Mouse (Mus musculus) heart, embryonic 12.5 days (tissue): ENCODE results near the gene Slc7a8. TPM values are rescaled to one million over a fixed set of nuclear protein-coding genes. Genes with fewer than 3 reads are reported as not detected.

Source experiments
- ATAC-seq: fragments of 200-750 bp; cut with Nextera tagmentation; 2 replicates; pipeline ENCODE4 v1.8.0; 2017; ENCODE audit warnings: moderate TSS enrichment, moderate library complexity; ENCODE audit not compliant: insufficient number of reproducible peaks, low FRiP score
- H3K27ac ChIP-seq: fragments of 300-500 bp; sonication (generic); 2 replicates; pipeline ENCODE4 v1.5.1; 2016; ENCODE audit warnings: mild to moderate bottlenecking, moderate library complexity; ENCODE audit not compliant: poor library complexity, severe bottlenecking
- H3K27me3 ChIP-seq: fragments of 300-500 bp; sonication (generic); replicated peaks from 2 replicates; pipeline ENCODE4 v1.6.1; 2016; ENCODE audit warnings: mild to moderate bottlenecking, moderate library complexity
- H3K36me3 ChIP-seq: fragments of 300-500 bp; sonication (generic); 2 replicates; pipeline ENCODE4 v1.6.1; 2016; ENCODE audit warnings: mild to moderate bottlenecking, moderate library complexity
- H3K4me1 ChIP-seq: fragments of 300-500 bp; sonication (generic); replicated peaks from 2 replicates; pipeline ENCODE4 v1.6.1; 2016; ENCODE audit warnings: mild to moderate bottlenecking
- H3K4me2 ChIP-seq: fragments of 300-500 bp; sonication (generic); 2 replicates; pipeline ENCODE4 v1.6.1; 2016; ENCODE audit warnings: mild to moderate bottlenecking, moderate library complexity
- H3K4me3 ChIP-seq: fragments of 300-500 bp; sonication (generic); 2 replicates; pipeline ENCODE4 v1.5.1; 2016; ENCODE audit warnings: mild to moderate bottlenecking
- H3K9ac ChIP-seq: fragments of 300-500 bp; sonication (generic); 2 replicates; pipeline ENCODE4 v1.6.1; 2016; ENCODE audit warnings: mild to moderate bottlenecking, moderate library complexity
- H3K9me3 ChIP-seq: fragments of 300-500 bp; sonication (generic); replicated peaks from 2 replicates; pipeline ENCODE4 v1.6.1; 2016; ENCODE audit warnings: mild to moderate bottlenecking, moderate library complexity
- WGBS: fragments of 180-500 bp; shearing (Covaris S2); methylation state at CpG from one replicate; pipeline ENCODE4 v1.1.7; 2016; 5-methylcytosine and 5-hydroxymethylcytosine counted together
- polyA plus RNA-seq: library from polyadenylated mRNA; unstranded; fragments of >200 nt; fragmentation: Nextera tagmentation; extraction: Ambion mirVana; gene quantifications from 2 replicates; pipeline ENCODE4 v1.2.1, GENCODE M21; 2016

Slc7a8 gene
- polyA plus RNA-seq, 1 experiment from 2014 or later, result 4.4 TPM

GRCm38 (mm10) chr14:54699586-54699985, 82.2 kb downstream of the Slc7a8 start:
- H3K27me3 ChIP-seq, result 0 out of 2 replicates have a peak, but pooled peaks cover 9% of the 10 kb centered on the region
- H3K36me3 ChIP-seq, result no peaks in the 10 kb centered on the region
- H3K4me2 ChIP-seq, result no peak overlapping the region
- H3K4me3 ChIP-seq, result no peak overlapping the region
- H3K4me1 ChIP-seq, result peaks cover 11% of the 10 kb centered on the region; the same call in 1 of the 2 replicates
- 46% methylated on average over 3 of the region's 3 CpGs for WGBS
- H3K9me3 ChIP-seq, result no peaks in the 10 kb centered on the region
- no peak overlapping the region for H3K9ac ChIP-seq
- H3K27ac ChIP-seq, result no peak overlapping the region
- no peak for ATAC-seq

- Histone ChIP-seq H3K4me3 (no peak within 1 kb of the TSS), H3K4me2 (no peak within 1 kb of the TSS), H3K9ac (no peak within 1 kb of the TSS), H3K36me3 (peaks cover 3% of the 10 kb centered on the region), H3K27ac (no peak within 1 kb of the TSS), H3K4me1 (peaks cover 11% of the 10 kb centered on the region; the same call in 1 of the 2 replicates), H3K27me3 (0 out of 2 replicates have a peak, but pooled peaks cover 9% of the 10 kb centered on the region), H3K9me3 (no peaks in the 10 kb centered on the region)
- ATAC-seq, result no peak
- 56% methylated on average over 4 of the region's 4 CpGs for WGBS
These were observed 83.0 kb downstream of the Slc7a8 start, which contains the start of gene Gm29776 for GRCm38 (mm10) chr14:54698733-54699132. Gene Gm29776 (minus strand): TSS chr14:54698833.

GRCm38 (mm10) chr14:54696752-54697151, 85.0 kb downstream of the Slc7a8 start:
- H3K27me3 ChIP-seq, result 0 out of 2 replicates have a peak, but pooled peaks cover 4% of the 10 kb centered on the region
- H3K36me3 ChIP-seq, result peaks cover 18% of the 10 kb centered on the region
- H3K9ac ChIP-seq, result no peak overlapping the region
- no peak overlapping the region for H3K27ac ChIP-seq
- no peak overlapping the region for H3K4me2 ChIP-seq
- 76% methylated on average over 4 of the region's 4 CpGs for WGBS
- no peak for ATAC-seq
- H3K4me3 ChIP-seq, result no peak overlapping the region
- H3K9me3 ChIP-seq, result no peaks in the 10 kb centered on the region
- H3K4me1 ChIP-seq, result peaks cover 11% of the 10 kb centered on the region; the same call in 1 of the 2 replicates

GRCm38 (mm10) chr14:54695042-54695441, 86.7 kb downstream of the Slc7a8 start:
- Histone ChIP-seq H3K4me2 (no peak overlapping the region), H3K9me3 (no peaks in the 10 kb centered on the region), H3K4me3 (no peak overlapping the region), H3K27me3 (0 out of 2 replicates have a peak, but pooled peaks cover 4% of the 10 kb centered on the region), H3K4me1 (0 out of 2 replicates have a peak, but pooled peaks cover 4% of the 10 kb centered on the region), H3K27ac (no peak overlapping the region), H3K36me3 (peaks cover 28% of the 10 kb centered on the region), H3K9ac (no peak overlapping the region)
- WGBS, result 50% methylated on average over 6 of the region's 6 CpGs
- no peak for ATAC-seq

- Histone ChIP-seq H3K4me1 (peaks cover 19% of the 10 kb centered on the region), H3K4me3 (peak overlapping the region; percentile 97), H3K9ac (peak overlapping the region; percentile 87), H3K27me3 (no peaks in the 10 kb centered on the region), H3K9me3 (no peaks in the 10 kb centered on the region), H3K27ac (peak overlapping the region; percentile 99), H3K36me3 (peaks cover 36% of the 10 kb centered on the region), H3K4me2 (peak overlapping the region; percentile 96)
- 6% methylated on average over 8 of the region's 8 CpGs for WGBS
- no peak for ATAC-seq
These were observed 94.5 kb downstream of the Slc7a8 start for GRCm38 (mm10) chr14:54687251-54687650.

GRCm38 (mm10) chr14:54686522-54687143, 95.1 kb downstream of the Slc7a8 start, which contains the start of gene Acin1:
Gene Acin1 (minus strand): TSS chr14:54686931.
- peak; percentile 96 for ATAC-seq
- peak within 1 kb of the TSS; percentile 97 for H3K4me3 ChIP-seq
- H3K27ac ChIP-seq, result peak within 1 kb of the TSS; percentile 99
- peaks cover 19% of the 10 kb centered on the region for H3K4me1 ChIP-seq
- WGBS, result under 1% methylated on average over 44 of the region's 44 CpGs
- H3K27me3 ChIP-seq, result no peaks in the 10 kb centered on the region
- H3K9me3 ChIP-seq, result no peaks in the 10 kb centered on the region
- H3K9ac ChIP-seq, result peak within 1 kb of the TSS; percentile 97
- H3K36me3 ChIP-seq, result peaks cover 39% of the 10 kb centered on the region
- H3K4me2 ChIP-seq, result peak within 1 kb of the TSS; percentile 96

GRCm38 (mm10) chr14:54686063-54686521, 95.7 kb downstream of the Slc7a8 start, which contains the start of gene 1700123O20Rik:
Gene 1700123O20Rik (plus strand): TSS chr14:54686216.
- Histone ChIP-seq H3K27ac (peak within 1 kb of the TSS; percentile 99), H3K36me3 (peaks cover 41% of the 10 kb centered on the region), H3K9me3 (no peaks in the 10 kb centered on the region), H3K4me2 (peak within 1 kb of the TSS; percentile 96), H3K9ac (peak within 1 kb of the TSS; percentile 97), H3K4me3 (peak within 1 kb of the TSS; percentile 97), H3K4me1 (peaks cover 19% of the 10 kb centered on the region), H3K27me3 (no peaks in the 10 kb centered on the region)
- peak; percentile 87 for ATAC-seq
- whole genome bisulfite sequencing, result 0% methylated on average over 41 of the region's 41 CpGs

GRCm38 (mm10) chr14:54685471-54685870, 96.3 kb downstream of the Slc7a8 start:
- Histone ChIP-seq H3K4me2 (peak overlapping the region; percentile 96), H3K36me3 (peaks cover 36% of the 10 kb centered on the region), H3K27ac (peak overlapping the region; percentile 99), H3K9ac (peak overlapping the region; percentile 97), H3K9me3 (no peaks in the 10 kb centered on the region), H3K27me3 (no peaks in the 10 kb centered on the region), H3K4me1 (peaks cover 19% of the 10 kb centered on the region), H3K4me3 (peak overlapping the region; percentile 97)
- no peak for ATAC-seq
- whole genome bisulfite sequencing, result 13% methylated on average over 8 of the region's 8 CpGs

- WGBS, result 90% methylated on average over 3 of the region's 3 CpGs
- H3K4me2 ChIP-seq, result no peak overlapping the region
- peaks cover 6% of the 10 kb centered on the region; the same call in 1 of the 2 replicates for H3K4me1 ChIP-seq
- H3K9ac ChIP-seq, result no peak overlapping the region
- H3K36me3 ChIP-seq, result peaks cover 48% of the 10 kb centered on the region
- H3K4me3 ChIP-seq, result no peak overlapping the region
- no peak for ATAC-seq
- H3K27me3 ChIP-seq, result no peaks in the 10 kb centered on the region
- H3K27ac ChIP-seq, result no peak overlapping the region
- H3K9me3 ChIP-seq, result no peaks in the 10 kb centered on the region
These were observed 99.3 kb downstream of the Slc7a8 start for GRCm38 (mm10) chr14:54682396-54682795.

- no peak overlapping the region for H3K4me2 ChIP-seq
- H3K4me1 ChIP-seq, result 0 out of 2 replicates have a peak, but pooled peaks cover 6% of the 10 kb centered on the region
- H3K9me3 ChIP-seq, result no peaks in the 10 kb centered on the region
- ATAC-seq, result no peak
- H3K27me3 ChIP-seq, result no peaks in the 10 kb centered on the region
- H3K4me3 ChIP-seq, result no peak overlapping the region
- whole genome bisulfite sequencing, result 89% methylated on average over 16 of the region's 16 CpGs
- no peak overlapping the region for H3K27ac ChIP-seq
- peaks cover 75% of the 10 kb centered on the region for H3K36me3 ChIP-seq
- no peak overlapping the region for H3K9ac ChIP-seq
These were observed 103.0 kb downstream of the Slc7a8 start for GRCm38 (mm10) chr14:54678657-54679304.

GRCm38 (mm10) chr14:54676290-54676689, 105.5 kb downstream of the Slc7a8 start:
- peak overlapping the region; percentile 12; the same call in 1 of the 2 replicates for H3K9ac ChIP-seq
- no peaks in the 10 kb centered on the region for H3K27me3 ChIP-seq
- no peak overlapping the region for H3K4me2 ChIP-seq
- H3K9me3 ChIP-seq, result no peaks in the 10 kb centered on the region
- H3K27ac ChIP-seq, result no peak overlapping the region
- no peaks in the 10 kb centered on the region for H3K4me1 ChIP-seq
- no peak overlapping the region for H3K4me3 ChIP-seq
- no peak for ATAC-seq
- H3K36me3 ChIP-seq, result peaks cover 81% of the 10 kb centered on the region
- WGBS, result 83% methylated on average over 5 of the region's 5 CpGs
